Mouse (Mus musculus): ENCODE data around the gene Slc25a12. TPM values are rescaled to one million over a fixed set of nuclear protein-coding genes. Genes with fewer than 3 reads are reported as not detected.

The Slc25a12 gene
- total RNA-seq, 2 experiments from 2014 or later, result 159 to 163 TPM

DNA sequence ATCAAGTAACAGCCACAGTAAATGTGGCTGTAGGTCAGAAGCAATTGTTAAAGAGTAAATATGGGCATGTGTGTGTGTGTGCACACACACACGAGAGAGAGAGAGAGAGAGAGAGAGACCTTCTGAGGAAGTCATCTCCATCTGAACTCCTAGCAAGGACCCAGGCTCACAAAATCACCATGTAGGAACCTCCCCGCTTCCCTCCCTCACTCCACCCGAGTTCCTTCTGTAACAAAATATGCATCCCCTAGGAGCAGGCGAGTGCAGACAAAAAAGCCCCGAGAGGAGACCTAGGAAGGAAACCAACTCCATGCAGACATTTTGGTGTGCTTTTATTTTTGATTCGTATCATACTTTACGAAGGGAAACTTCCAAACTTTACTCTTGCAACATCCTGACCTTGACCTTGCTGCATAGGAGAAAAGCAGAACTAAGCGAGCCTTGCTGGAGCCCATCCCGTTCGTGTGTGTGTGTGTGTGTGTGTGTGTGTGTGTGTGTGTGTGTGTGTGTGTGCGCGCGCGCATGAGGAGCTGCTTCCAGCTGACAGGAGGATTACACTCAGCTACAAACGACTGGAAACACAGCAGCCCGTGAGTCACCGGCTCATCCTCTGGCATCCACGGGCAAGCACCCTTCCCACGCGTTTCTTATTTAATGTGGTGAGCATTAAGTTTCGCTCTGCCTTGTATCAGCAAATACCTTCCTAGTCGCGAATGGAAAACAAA, 93.4 kb downstream of the Slc25a12 start:
- intact Hi-C loops (cut with DNase I), result no loop called here
- DNase-seq (ENCODE audit: low spot score in 2 of 2), result peak in 1 of 2 experiments; percentile 24

DNA sequence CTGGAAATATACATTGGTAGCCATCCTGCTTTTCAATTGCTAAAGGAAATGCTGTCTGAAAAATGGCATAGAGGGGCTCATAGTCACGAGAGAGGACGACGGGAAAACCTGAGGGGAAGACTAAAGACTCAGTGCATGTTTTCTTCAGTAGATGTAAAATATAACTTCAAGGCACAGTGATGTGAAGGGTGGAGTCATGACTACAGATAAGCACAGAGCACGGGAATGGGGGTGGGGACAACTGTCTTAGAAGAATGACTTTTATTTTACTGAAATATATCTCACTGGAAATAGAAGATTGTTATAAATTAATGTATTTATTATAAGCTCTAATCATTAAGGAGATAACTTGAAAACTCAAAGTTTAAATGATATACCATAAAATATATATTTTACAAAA, 97.5 kb downstream of the Slc25a12 start:
- DNase-seq (ENCODE audit: low spot score in 2 of 2), result no peak
- intact Hi-C loops (cut with DNase I), result no loop called here

- intact Hi-C loops (cut with DNase I), result no loop called here
- no peak for DNase-seq (ENCODE audit: low spot score in 2 of 2)
Measured at GRCm38 (mm10) chr2:71269332-71269731, 98.2 kb downstream of the Slc25a12 start.

DNA sequence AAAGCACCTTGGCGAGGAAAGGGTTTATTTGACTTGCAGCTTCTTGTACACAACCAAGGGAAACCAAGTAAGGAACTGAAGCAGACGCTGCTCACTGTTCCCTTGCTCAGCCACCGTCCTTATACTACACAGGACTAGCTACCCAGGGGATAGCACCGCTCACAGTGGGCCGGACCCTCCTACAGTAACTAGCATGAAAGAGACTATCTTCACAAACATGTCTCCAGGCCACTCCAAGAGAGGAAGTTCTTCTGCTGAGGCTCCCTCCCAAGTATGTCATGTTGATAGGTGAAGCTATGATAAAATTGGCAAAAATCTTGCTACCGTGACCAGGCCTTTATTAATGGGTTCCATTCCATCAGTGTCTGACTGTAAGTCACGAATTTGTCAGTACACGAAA, 98.9 kb downstream of the Slc25a12 start:
- no peak for DNase-seq (ENCODE audit: low spot score in 2 of 2)
- intact Hi-C loops (cut with DNase I), result no loop called here

DNA sequence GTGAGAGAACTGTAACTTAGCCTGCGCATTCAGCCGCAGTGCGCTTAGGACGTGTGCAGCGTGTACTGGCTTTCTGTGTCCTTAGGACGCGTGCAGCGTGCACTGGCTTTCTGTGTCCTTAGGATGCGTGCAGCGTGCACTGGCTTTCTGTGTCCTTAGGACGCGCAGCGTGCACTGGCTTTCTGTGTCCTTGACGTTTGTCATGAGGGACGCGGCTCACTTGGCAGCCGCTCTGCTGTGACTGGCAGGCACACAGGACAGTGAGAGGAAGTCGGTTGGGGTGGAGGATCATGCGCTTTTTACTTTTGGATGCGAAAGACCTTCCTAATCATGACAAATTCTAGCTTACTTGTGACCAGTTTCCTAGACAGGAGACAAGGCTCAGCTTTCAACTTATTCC, 103.0 kb downstream of the Slc25a12 start:
- DNase-seq (ENCODE audit: low spot score in 2 of 2), result no peak
- intact Hi-C loops (cut with DNase I), result no loop called here

- DNase-seq (ENCODE audit: low spot score in 2 of 2), result no peak
- intact Hi-C loops (cut with DNase I), result loop anchor here (10.0 kb wide), 1 partner anchor 558 kb away; no protein-coding TSS in a partner anchor
Measured at GRCm38 (mm10) chr2:71256581-71256980, 111.0 kb downstream of the Slc25a12 start.

DNA sequence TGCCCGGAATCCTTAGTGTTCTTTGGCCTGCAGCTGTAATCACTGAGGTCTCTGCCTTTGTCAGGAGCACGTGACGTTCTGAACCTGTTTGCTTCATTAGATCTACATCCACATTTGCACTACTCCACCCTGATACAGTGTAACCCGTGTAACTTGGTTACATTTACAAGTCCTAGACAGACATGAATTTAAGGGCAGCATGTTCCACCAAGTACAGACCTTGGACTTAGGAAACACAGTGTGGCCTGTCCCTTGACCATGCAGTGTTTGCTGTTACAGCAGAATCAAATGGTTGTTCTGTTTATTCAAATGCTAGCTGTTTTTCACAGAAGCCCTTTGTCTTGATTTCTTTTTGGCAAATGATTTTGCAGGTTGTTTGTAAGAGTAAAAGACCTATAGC, 112.7 kb downstream of the Slc25a12 start:
- no peak for DNase-seq (ENCODE audit: low spot score in 2 of 2)
- intact Hi-C loops (cut with DNase I), result loop anchor here (5.0 to 10.0 kb wide), 2 partner anchors 292 to 560 kb away; partner anchors contain the start of gene Dlx2

GRCm38 (mm10) chr2:71250841-71251240, 116.7 kb downstream of the Slc25a12 start:
- DNase-seq (ENCODE audit: low spot score in 2 of 2), result no peak
- intact Hi-C loops (cut with DNase I), result loop anchor here (5.0 to 10.0 kb wide), 2 partner anchors 296 to 564 kb away; partner anchors contain the start of gene Dlx2

DNA sequence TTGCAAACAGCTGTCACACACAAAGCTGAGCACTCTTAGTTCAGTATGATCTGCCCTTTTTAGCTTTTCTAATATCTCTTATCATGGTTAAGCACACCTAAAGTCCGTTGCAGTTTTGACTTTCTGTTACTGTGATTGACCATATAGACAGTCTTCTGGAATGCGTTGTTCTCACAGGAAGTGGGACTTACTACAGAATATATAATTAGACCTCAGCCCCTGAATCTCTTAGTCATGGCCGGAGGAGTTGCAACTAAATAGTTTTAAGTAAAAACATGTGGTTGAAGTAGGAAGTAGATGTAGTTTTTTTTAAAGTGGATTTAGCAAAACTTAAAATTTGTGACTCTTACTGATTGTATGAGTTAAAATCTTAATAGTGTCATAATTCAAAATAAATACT, 119.5 kb downstream of the Slc25a12 start:
- no peak for DNase-seq (ENCODE audit: low spot score in 2 of 2)
- intact Hi-C loops (cut with DNase I), result loop anchor here (5.0 kb wide), 1 partner anchor 91 kb away; no protein-coding TSS in a partner anchor

DNA sequence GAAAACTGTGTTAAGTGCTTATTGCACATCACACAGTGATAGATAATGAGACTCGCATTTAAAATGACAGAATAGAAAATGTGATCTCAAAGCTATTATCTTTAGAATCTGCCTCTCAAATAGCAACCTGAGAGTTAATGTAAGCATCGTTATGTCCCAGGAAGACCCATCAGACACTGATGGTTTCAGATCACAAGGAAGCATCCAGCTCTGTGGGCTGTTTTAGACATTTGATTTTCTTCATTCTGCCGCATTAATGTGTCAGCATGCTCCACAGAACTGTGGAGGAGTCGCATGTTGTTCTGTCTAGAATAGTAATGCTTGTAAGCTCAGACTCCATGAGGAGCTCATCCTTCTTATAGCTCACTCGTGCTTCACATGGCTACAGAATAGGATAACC, 121.5 kb downstream of the Slc25a12 start:
- intact Hi-C loops (cut with DNase I), result loop anchor here (5.0 kb wide), 1 partner anchor 89 kb away; no protein-coding TSS in a partner anchor
- no peak for DNase-seq (ENCODE audit: low spot score in 2 of 2)

- peak; percentile 48 to 59 for DNase-seq (ENCODE audit: low spot score in 2 of 2)
- intact Hi-C loops (cut with DNase I), result loop anchor here (5.0 kb wide), 1 partner anchor 88 kb away; no protein-coding TSS in a partner anchor
Measured at GRCm38 (mm10) chr2:71245416-71245815, 122.1 kb downstream of the Slc25a12 start.

GRCm38 (mm10) chr2:71244807-71245206, 122.7 kb downstream of the Slc25a12 start:
- intact Hi-C loops (cut with DNase I), result loop anchor here (5.0 kb wide), 1 partner anchor 88 kb away; no protein-coding TSS in a partner anchor
- no peak for DNase-seq (ENCODE audit: low spot score in 2 of 2)

GRCm38 (mm10) chr2:71243058-71243672, 124.4 kb downstream of the Slc25a12 start:
- DNase-seq (ENCODE audit: low spot score in 2 of 2), result no peak
- intact Hi-C loops (cut with DNase I), result no loop called here

DNA sequence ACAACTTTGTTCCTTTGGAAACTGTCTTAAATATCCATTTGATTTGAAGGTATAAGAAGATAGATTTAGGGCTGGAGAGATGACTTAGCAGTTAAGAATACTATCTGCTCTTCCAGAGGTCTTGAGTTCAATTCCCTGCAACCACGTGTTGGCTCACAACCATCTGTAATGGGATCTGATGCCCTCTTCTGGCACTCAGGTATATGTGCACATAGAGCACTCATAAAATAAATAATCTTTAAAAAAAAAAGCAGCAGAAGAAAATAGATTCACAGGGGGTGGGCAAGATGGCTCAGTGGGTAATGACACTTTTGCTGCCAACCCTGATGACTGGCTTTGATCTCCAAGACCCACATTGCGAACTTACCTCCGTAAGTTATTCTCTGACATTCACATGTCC, 125.4 kb downstream of the Slc25a12 start:
- DNase-seq (ENCODE audit: low spot score in 2 of 2), result no peak
- intact Hi-C loops (cut with DNase I), result no loop called here

GRCm38 (mm10) chr2:71241505-71241904, 126.0 kb downstream of the Slc25a12 start:
- DNase-seq (ENCODE audit: low spot score in 2 of 2), result no peak
- intact Hi-C loops (cut with DNase I), result no loop called here

DNA sequence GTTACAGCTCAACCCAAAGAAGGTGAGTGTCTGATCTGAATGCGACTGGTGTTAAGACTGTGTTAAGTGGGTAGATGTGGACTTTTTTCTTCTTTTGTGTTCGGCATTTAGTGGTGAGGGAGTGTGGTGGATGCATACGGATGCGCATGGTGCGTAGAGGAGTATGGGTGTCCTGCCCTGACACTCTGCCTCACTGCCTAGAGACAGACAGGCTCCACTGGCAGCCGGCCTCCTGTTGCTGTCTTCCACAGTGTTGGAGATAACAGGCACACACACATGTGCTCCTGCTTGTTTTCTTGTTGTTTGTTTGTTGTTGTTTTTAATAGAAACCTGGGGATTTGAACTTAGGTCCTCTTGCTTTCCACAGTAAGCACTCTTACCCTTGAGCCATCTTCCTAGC, 131.5 kb downstream of the Slc25a12 start:
- intact Hi-C loops (cut with DNase I), result no loop called here
- DNase-seq (ENCODE audit: low spot score in 2 of 2), result no peak

GRCm38 (mm10) chr2:71235420-71235819, 132.1 kb downstream of the Slc25a12 start:
- intact Hi-C loops (cut with DNase I), result no loop called here
- DNase-seq (ENCODE audit: low spot score in 2 of 2), result no peak

GRCm38 (mm10) chr2:71232976-71233375, 134.6 kb downstream of the Slc25a12 start:
- DNase-seq (ENCODE audit: low spot score in 2 of 2), result no peak
- intact Hi-C loops (cut with DNase I), result no loop called here

GRCm38 (mm10) chr2:71231951-71232350, 135.6 kb downstream of the Slc25a12 start:
- intact Hi-C loops (cut with DNase I), result no loop called here
- no peak for DNase-seq (ENCODE audit: low spot score in 2 of 2)

DNA sequence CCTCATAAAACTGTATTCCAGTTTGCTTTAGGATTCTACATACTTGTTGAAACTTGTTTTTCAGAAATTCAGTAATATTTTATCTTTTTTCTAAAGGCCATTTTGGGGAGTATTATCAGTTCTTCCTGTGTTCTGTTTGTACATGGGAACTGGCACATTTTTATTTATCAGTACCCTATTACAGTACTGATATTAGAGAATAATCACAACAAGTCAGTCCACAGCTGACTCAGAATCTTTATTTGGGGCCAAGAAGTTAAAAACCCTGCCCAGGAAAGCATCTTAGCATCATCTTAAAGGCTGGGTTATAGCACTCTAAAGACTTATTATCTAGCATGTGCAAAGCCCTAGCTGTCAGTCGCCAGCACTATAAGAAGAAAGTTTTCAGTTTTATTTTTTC, 137.9 kb downstream of the Slc25a12 start:
- intact Hi-C loops (cut with DNase I), result no loop called here

GRCm38 (mm10) chr2:71227398-71227797, 140.2 kb downstream of the Slc25a12 start:
- intact Hi-C loops (cut with DNase I), result no loop called here
- no peak for DNase-seq (ENCODE audit: low spot score in 2 of 2)

More for the DNA sequence above, 137.9 kb downstream of the Slc25a12 start:
- DNase-seq (ENCODE audit: low spot score in 2 of 2), result no peak

Measured in left cerebral cortex, postnatal 36 days (tissue).